Mouse (Mus musculus): Measurements from ENCODE around the gene Dynll2. TPM values are rescaled to one million over a fixed set of nuclear protein-coding genes. Genes with fewer than 3 reads are reported as not detected.

The Dynll2 gene
- total and polyA plus RNA-seq, 3 experiments = 10.4 to 45.5 (median 17.4) TPM

GRCm38 (mm10) chr11:87967692-87968289 lies 19.5 kb downstream of the Dynll2 start:
- ATAC-seq (ENCODE audit: extremely low read depth, insufficient number of reproducible peaks, low FRiP score, poor library complexity, severe bottlenecking) (no peak), DNase-seq (ENCODE audit: low spot score) (peak; percentile 59)
- H3K36me3 ChIP-seq (replicated peaks) = no peaks in the 10 kb centered on the region
- no peaks in the 10 kb centered on the region for H3K9me3 ChIP-seq (replicated peaks)
- peaks cover 14% of the 10 kb centered on the region for H3K4me1 ChIP-seq (ENCODE audit: insufficient read depth, low read depth, low read length)
- TF ChIP-seq CTCF (IDR thresholded peaks at IDR 0.05; ENCODE audit: low read depth, low read length) (peak; percentile 94), TAL1 (conservative IDR thresholded peaks at IDR 0.05; ENCODE audit: low read depth, low read length) (no peak)
- peaks cover 19% of the 10 kb centered on the region for H3K27me3 ChIP-seq (ENCODE audit: insufficient read depth, low read length)
- H3K4me3 ChIP-seq (ENCODE audit: low read depth, low read length) = no peak overlapping the region; the same call in 1 of the 2 replicates

DNA sequence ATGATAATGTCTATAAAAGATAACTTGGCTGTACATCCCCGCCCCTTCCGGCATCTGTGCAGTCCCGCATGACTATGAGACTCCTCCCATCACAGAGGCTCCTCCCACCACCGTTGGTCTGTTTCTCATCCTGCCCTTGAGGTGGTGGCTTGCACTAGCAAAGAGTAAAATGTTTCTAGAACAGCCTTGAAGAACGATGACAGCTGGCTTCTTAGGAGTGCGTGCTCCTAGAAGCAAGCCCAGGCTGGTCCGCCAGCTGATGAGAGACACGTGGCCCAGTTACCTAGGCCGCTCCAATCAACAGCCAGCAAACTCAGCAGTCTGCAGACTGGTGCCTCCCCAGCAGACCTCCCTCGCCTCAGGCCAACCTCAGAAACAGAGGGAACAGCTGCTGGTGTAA lies 21.1 kb downstream of the Dynll2 start:
- Histone ChIP-seq H3K9me3 (replicated peaks) (no peaks in the 10 kb centered on the region), H3K4me1 (ENCODE audit: insufficient read depth, low read depth, low read length) (peaks cover 14% of the 10 kb centered on the region), H3K4me3 (ENCODE audit: low read depth, low read length) (no peak overlapping the region), H3K36me3 (replicated peaks) (no peaks in the 10 kb centered on the region), H3K27me3 (ENCODE audit: insufficient read depth, low read length) (peaks cover 18% of the 10 kb centered on the region)
- no peak for TF ChIP-seq GATA1 (IDR thresholded peaks at IDR 0.05; ENCODE audit: borderline replicate concordance, low read length)
- no peak for TF ChIP-seq GATA2 (IDR thresholded peaks at IDR 0.05; ENCODE audit: borderline replicate concordance, low read depth, low read length)
- TF ChIP-seq TAL1 (conservative IDR thresholded peaks at IDR 0.05; ENCODE audit: low read depth, low read length) = no peak
- no peak for TF ChIP-seq CTCF (IDR thresholded peaks at IDR 0.05; ENCODE audit: low read depth, low read length)
- TF ChIP-seq POLR2AphosphoS5 (IDR thresholded peaks at IDR 0.05; ENCODE audit: insufficient replicate concordance, low read depth, low read length) = no peak
- ATAC-seq (ENCODE audit: extremely low read depth, insufficient number of reproducible peaks, low FRiP score, poor library complexity, severe bottlenecking) = no peak
- DNase-seq (ENCODE audit: low spot score) = no peak

- Histone ChIP-seq H3K4me1 (ENCODE audit: insufficient read depth, low read depth, low read length) (peaks cover 14% of the 10 kb centered on the region), H3K4me3 (ENCODE audit: low read depth, low read length) (no peak overlapping the region), H3K36me3 (replicated peaks) (no peaks in the 10 kb centered on the region), H3K9me3 (replicated peaks) (no peaks in the 10 kb centered on the region), H3K27me3 (ENCODE audit: insufficient read depth, low read length) (peaks cover 11% of the 10 kb centered on the region)
- DNase-seq (ENCODE audit: low spot score) (no peak), ATAC-seq (ENCODE audit: extremely low read depth, insufficient number of reproducible peaks, low FRiP score, poor library complexity, severe bottlenecking) (no peak)
- TF ChIP-seq GATA2 (IDR thresholded peaks at IDR 0.05; ENCODE audit: borderline replicate concordance, low read depth, low read length) (no peak), CTCF (IDR thresholded peaks at IDR 0.05; ENCODE audit: low read depth, low read length) (no peak)
These were observed 22.0 kb downstream of the Dynll2 start for GRCm38 (mm10) chr11:87965293-87965692.

DNA sequence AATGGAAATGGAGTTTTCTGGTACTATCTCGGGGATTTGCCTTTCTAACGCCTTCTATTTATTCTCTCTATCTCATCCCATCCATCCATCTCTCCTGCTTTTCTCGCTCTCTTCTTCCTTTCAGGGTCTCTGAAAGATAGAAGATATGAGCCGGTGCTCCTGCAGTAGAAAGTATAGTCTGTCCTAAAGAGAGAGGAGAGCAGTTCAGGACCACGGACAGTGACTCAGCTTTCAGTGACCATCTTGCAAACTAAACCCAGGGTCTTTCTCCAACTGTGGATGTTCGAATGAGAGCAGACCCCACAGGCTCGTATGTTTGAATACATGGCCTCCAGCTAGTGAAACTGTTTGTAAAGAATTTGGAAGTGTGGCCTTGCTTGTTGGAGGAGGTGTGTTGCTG lies 30.3 kb downstream of the Dynll2 start:
- DNase-seq (ENCODE audit: low spot score) (no peak), ATAC-seq (ENCODE audit: extremely low read depth, insufficient number of reproducible peaks, low FRiP score, poor library complexity, severe bottlenecking) (no peak)
- TF ChIP-seq CTCF (IDR thresholded peaks at IDR 0.05; ENCODE audit: low read depth, low read length) (no peak), GATA1 (IDR thresholded peaks at IDR 0.05; ENCODE audit: borderline replicate concordance, low read length) (no peak), TAL1 (conservative IDR thresholded peaks at IDR 0.05; ENCODE audit: low read depth, low read length) (no peak), GATA2 (IDR thresholded peaks at IDR 0.05; ENCODE audit: borderline replicate concordance, low read depth, low read length) (no peak), POLR2AphosphoS5 (IDR thresholded peaks at IDR 0.05; ENCODE audit: insufficient replicate concordance, low read depth, low read length) (no peak)
- no peaks in the 10 kb centered on the region for H3K9me3 ChIP-seq (replicated peaks)
- peaks cover 3% of the 10 kb centered on the region; the same call in 1 of the 2 replicates for H3K27me3 ChIP-seq (ENCODE audit: insufficient read depth, low read length)
- no peak overlapping the region for H3K4me3 ChIP-seq (ENCODE audit: low read depth, low read length)
- no peaks in the 10 kb centered on the region for H3K36me3 ChIP-seq (replicated peaks)
- no peaks in the 10 kb centered on the region for H3K4me1 ChIP-seq (ENCODE audit: insufficient read depth, low read depth, low read length)

DNA sequence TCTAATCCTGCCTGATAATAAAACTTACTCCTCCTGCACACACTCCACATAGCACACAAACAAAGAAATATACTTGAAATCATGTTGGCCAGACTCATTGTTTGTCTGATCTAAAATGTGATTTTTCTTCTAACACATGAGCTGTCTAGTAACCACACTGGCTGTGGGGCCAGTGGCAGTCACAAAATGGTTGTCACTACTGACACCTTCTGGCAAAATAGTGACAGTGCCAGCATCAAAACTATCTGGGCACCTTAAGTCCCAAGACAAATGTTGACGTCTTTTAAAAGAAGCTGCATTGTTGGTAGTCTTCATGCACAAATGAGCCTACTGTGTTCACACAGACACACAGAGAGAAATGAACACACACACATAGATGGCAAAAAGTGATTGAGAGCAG lies 32.2 kb downstream of the Dynll2 start:
- no peak overlapping the region for H3K4me3 ChIP-seq (ENCODE audit: low read depth, low read length)
- no peaks in the 10 kb centered on the region for H3K4me1 ChIP-seq (ENCODE audit: insufficient read depth, low read depth, low read length)
- ATAC-seq (ENCODE audit: extremely low read depth, insufficient number of reproducible peaks, low FRiP score, poor library complexity, severe bottlenecking) (no peak), DNase-seq (ENCODE audit: low spot score) (no peak)
- no peaks in the 10 kb centered on the region for H3K36me3 ChIP-seq (replicated peaks)
- no peaks in the 10 kb centered on the region for H3K9me3 ChIP-seq (replicated peaks)
- TF ChIP-seq TAL1 (conservative IDR thresholded peaks at IDR 0.05; ENCODE audit: low read depth, low read length) (no peak), POLR2AphosphoS5 (IDR thresholded peaks at IDR 0.05; ENCODE audit: insufficient replicate concordance, low read depth, low read length) (no peak), GATA1 (IDR thresholded peaks at IDR 0.05; ENCODE audit: borderline replicate concordance, low read length) (no peak), CTCF (IDR thresholded peaks at IDR 0.05; ENCODE audit: low read depth, low read length) (no peak), GATA2 (IDR thresholded peaks at IDR 0.05; ENCODE audit: borderline replicate concordance, low read depth, low read length) (no peak)
- H3K27me3 ChIP-seq (ENCODE audit: insufficient read depth, low read length) = peaks cover 3% of the 10 kb centered on the region; the same call in 1 of the 2 replicates

GRCm38 (mm10) chr11:87949990-87950389 lies 37.3 kb downstream of the Dynll2 start:
- Histone ChIP-seq H3K36me3 (replicated peaks) (no peaks in the 10 kb centered on the region), H3K9me3 (replicated peaks) (no peaks in the 10 kb centered on the region), H3K4me1 (ENCODE audit: insufficient read depth, low read depth, low read length) (no peaks in the 10 kb centered on the region), H3K4me3 (ENCODE audit: low read depth, low read length) (no peak overlapping the region), H3K27me3 (ENCODE audit: insufficient read depth, low read length) (peaks cover 3% of the 10 kb centered on the region; the same call in 1 of the 2 replicates)
- TF ChIP-seq CTCF (IDR thresholded peaks at IDR 0.05; ENCODE audit: low read depth, low read length) (no peak), POLR2AphosphoS5 (IDR thresholded peaks at IDR 0.05; ENCODE audit: insufficient replicate concordance, low read depth, low read length) (no peak), TAL1 (conservative IDR thresholded peaks at IDR 0.05; ENCODE audit: low read depth, low read length) (no peak), GATA2 (IDR thresholded peaks at IDR 0.05; ENCODE audit: borderline replicate concordance, low read depth, low read length) (no peak), GATA1 (IDR thresholded peaks at IDR 0.05; ENCODE audit: borderline replicate concordance, low read length) (no peak)
- DNase-seq (ENCODE audit: low spot score) (no peak), ATAC-seq (ENCODE audit: extremely low read depth, insufficient number of reproducible peaks, low FRiP score, poor library complexity, severe bottlenecking) (no peak)

Measured in G1E (cell line).